Mouse (Mus musculus) E14TG2a.4 (cell line): Measurements from ENCODE around the gene Pcgf6.

Experiments
- H3K27me3 ChIP-seq: 2 replicates; pipeline ENCODE4 v1.6.1; 2014; ENCODE audit warnings: low read length, control low read depth; ENCODE audit not compliant: insufficient read depth
- H3K36me3 ChIP-seq: 2 replicates; pipeline ENCODE4 v1.6.1; 2014; ENCODE audit warnings: low read length, control low read depth; ENCODE audit not compliant: insufficient read depth
- H3K4me1 ChIP-seq: replicated peaks from 2 replicates; pipeline ENCODE4 v1.6.1; 2014; ENCODE audit warnings: low read depth, low read length, control low read depth
- H3K4me3 ChIP-seq: replicated peaks from 2 replicates; pipeline ENCODE4 v1.5.1; 2014; ENCODE audit warnings: mild to moderate bottlenecking, low read length
- H3K9me3 ChIP-seq: 2 replicates; pipeline ENCODE4 v1.6.1; 2014; ENCODE audit warnings: low read length, control low read depth
- CTCF ChIP-seq: conservative IDR thresholded peaks from 2 replicates; pipeline ENCODE4 v1.5.1; 2014; ENCODE audit warnings: low read length
- NANOG ChIP-seq: IDR thresholded peaks from 2 replicates; pipeline ENCODE4 v1.6.1; 2014; ENCODE audit warnings: borderline replicate concordance, low read length, mixed read lengths
- POU5F1 ChIP-seq: IDR thresholded peaks from 2 replicates; pipeline ENCODE4 v1.6.1; 2014; ENCODE audit warnings: low read length, borderline replicate concordance

The Pcgf6 gene

DNA sequence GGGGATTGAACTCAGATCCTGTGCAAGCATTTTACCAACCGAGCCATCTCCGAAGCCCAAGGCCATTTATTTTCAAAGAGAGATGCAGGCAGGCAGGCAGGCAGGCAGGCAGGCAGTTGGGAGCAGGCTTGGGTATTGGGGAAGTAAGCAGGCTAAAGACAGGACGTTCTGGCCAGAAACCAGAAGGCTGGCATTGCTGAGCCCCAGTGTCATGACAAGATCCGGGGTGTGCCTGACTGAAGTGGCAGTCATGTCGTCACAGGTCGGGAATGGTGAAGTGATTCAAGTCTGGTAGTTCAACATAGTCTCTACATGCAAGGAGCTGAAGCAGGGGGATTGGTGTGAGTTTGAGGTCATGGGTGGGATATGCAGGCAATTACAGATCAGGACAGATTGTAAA, 63.1 kb downstream of the Pcgf6 start:
- TF ChIP-seq NANOG (no peak), CTCF (no peak), POU5F1 (no peak)
- H3K27me3 ChIP-seq: peaks cover 17% of the 10 kb centered on the region
- peak overlapping the region; percentile 18; the same call in 1 of the 2 replicates for H3K4me3 ChIP-seq

DNA sequence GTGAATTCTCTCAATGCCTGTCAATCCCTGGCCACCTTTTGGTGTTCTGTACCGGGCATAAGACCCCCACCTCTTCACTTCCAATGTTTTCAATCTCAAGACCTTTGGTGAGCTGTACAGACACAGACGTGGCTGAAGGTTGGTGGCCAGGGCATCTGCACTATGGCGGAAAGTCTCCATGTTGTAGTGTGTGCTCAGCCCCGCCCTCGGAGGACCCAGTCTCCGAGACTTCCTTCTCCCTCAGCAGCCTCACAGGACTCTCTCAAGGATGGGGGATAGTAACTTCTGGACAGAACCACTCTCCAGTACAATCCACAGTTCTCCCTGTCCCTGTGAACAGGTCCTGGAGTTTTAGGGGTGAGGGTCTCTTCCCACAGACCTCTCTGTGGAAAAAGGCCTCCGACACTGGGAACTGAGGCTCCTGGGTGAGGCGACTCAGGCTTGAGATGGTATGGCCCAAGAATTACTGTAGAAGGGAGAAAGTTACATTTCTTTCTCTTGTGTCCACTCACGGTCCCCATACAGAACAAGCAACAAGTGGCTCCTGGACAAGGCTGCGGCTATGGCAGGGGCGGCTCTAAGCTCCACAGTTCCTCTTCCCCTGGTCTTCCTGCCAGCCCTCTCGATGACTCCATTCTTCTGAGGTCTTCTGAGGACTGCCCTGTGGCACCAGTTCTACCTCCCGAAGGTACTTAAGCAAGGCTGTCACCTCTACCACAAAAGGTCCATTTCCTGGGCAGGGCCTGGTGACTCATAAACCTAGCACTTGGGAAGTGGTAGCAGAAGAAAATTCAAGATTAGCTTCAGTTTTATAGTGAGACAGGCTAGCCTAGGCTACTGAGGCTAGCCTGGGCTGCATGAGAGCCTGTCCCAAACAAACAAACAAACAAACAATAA, 65.7 kb downstream of the Pcgf6 start:
- H3K27me3 ChIP-seq: peaks cover 14% of the 10 kb centered on the region
- TF ChIP-seq CTCF (no peak), POU5F1 (no peak), NANOG (no peak)
- 0 out of 2 replicates have a peak overlapping the region, but pooled peaks have one; percentile 13 for H3K4me3 ChIP-seq
- no peaks in the 10 kb centered on the region for H3K9me3 ChIP-seq
- H3K4me1 ChIP-seq: peaks cover 83% of the 10 kb centered on the region
- H3K36me3 ChIP-seq: no peaks in the 10 kb centered on the region

More for the DNA sequence above, 63.1 kb downstream of the Pcgf6 start:
- Histone ChIP-seq H3K4me1 (peaks cover 85% of the 10 kb centered on the region), H3K36me3 (no peaks in the 10 kb centered on the region), H3K9me3 (no peaks in the 10 kb centered on the region)

DNA sequence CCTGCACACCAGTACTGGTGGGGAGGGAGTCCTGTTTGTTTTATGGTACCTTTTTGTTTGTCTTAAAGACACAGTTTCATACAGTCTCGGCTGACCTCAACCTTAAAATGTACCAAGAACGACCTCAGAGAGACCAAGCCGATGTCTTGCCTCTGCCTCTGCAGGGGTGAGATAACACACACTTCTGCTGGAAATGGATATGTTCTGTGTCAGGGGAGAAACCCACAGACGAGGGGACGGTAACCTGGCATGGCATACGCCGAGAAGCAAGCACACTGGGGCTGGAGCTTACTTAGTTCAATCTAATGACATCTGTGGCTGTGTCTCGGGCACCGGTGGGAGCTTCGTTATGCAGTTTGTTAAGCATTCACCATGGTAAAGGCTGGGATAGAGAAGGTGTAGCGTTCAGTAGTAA, 66.7 kb downstream of the Pcgf6 start:
- TF ChIP-seq CTCF (no peak), NANOG (no peak), POU5F1 (no peak)
- peaks cover 10% of the 10 kb centered on the region for H3K27me3 ChIP-seq
- H3K4me1 ChIP-seq: peaks cover 77% of the 10 kb centered on the region
- peak overlapping the region; percentile 43 for H3K4me3 ChIP-seq
- H3K9me3 ChIP-seq: no peaks in the 10 kb centered on the region
- no peaks in the 10 kb centered on the region for H3K36me3 ChIP-seq
